Mouse (Mus musculus): ENCODE measurements around the gene Slc25a4.
"Not testable (repeated sequence)": the region's sequence is repeated elsewhere in the genome, so short reads cannot be mapped to it uniquely, and the experiment has no call there.

Slc25a4 gene

GRCm38 (mm10) chr8:46210404-46211315 lies at the start of gene Slc25a4:
Slc25a4 (minus strand) TSS chr8:46211284.
- peak; percentile 99 for DNase-seq (ENCODE audit: low spot score)

- DNase-seq (ENCODE audit: low spot score) = no peak
These were observed 47.0 kb upstream of the Slc25a4 start for GRCm38 (mm10) chr8:46257921-46258682.

- DNase-seq (ENCODE audit: low spot score) = no peak
These were observed 41.4 kb upstream of the Slc25a4 start for GRCm38 (mm10) chr8:46252456-46252855.

GRCm38 (mm10) chr8:46251561-46251960 lies 40.5 kb upstream of the Slc25a4 start:
- no peak for DNase-seq (ENCODE audit: low spot score)

- no peak for DNase-seq (ENCODE audit: low spot score)
These were observed 35.3 kb upstream of the Slc25a4 start for GRCm38 (mm10) chr8:46246346-46246745.

- DNase-seq (ENCODE audit: low spot score) = no peak
These were observed 31.9 kb upstream of the Slc25a4 start for GRCm38 (mm10) chr8:46242946-46243345.

- peak; percentile 49 for DNase-seq (ENCODE audit: low spot score)
These were observed 30.7 kb upstream of the Slc25a4 start for GRCm38 (mm10) chr8:46241568-46242374.

- no peak for DNase-seq (ENCODE audit: low spot score)
These were observed 25.5 kb upstream of the Slc25a4 start for GRCm38 (mm10) chr8:46236441-46237223.

GRCm38 (mm10) chr8:46234736-46235135 lies 23.7 kb upstream of the Slc25a4 start:
- no peak for DNase-seq (ENCODE audit: low spot score)

- no peak for DNase-seq (ENCODE audit: low spot score)
These were observed 21.7 kb upstream of the Slc25a4 start for GRCm38 (mm10) chr8:46232798-46233197.

- not testable (repeated sequence) for DNase-seq (ENCODE audit: low spot score)
These were observed 20.9 kb upstream of the Slc25a4 start for GRCm38 (mm10) chr8:46231968-46232367.

- DNase-seq (ENCODE audit: low spot score) = no peak
These were observed 15.5 kb upstream of the Slc25a4 start for GRCm38 (mm10) chr8:46226622-46227021.

- no peak for DNase-seq (ENCODE audit: low spot score)
These were observed 14.4 kb upstream of the Slc25a4 start for GRCm38 (mm10) chr8:46225501-46225900.

GRCm38 (mm10) chr8:46220566-46220965 lies 9.5 kb upstream of the Slc25a4 start:
- no peak for DNase-seq (ENCODE audit: low spot score)

GRCm38 (mm10) chr8:46216838-46217237 lies 5.8 kb upstream of the Slc25a4 start:
- no peak for DNase-seq (ENCODE audit: low spot score)

- no peak for DNase-seq (ENCODE audit: low spot score)
These were observed 2.9 kb upstream of the Slc25a4 start for GRCm38 (mm10) chr8:46213971-46214480.

- DNase-seq (ENCODE audit: low spot score) = no peak
These were observed 1.1 kb upstream of the Slc25a4 start for GRCm38 (mm10) chr8:46212194-46212593.

- no peak for DNase-seq (ENCODE audit: low spot score)
These were observed 557 bp upstream of the Slc25a4 start for GRCm38 (mm10) chr8:46211611-46212071.

GRCm38 (mm10) chr8:46209057-46209456 lies 2.0 kb downstream of the Slc25a4 start:
- no peak for DNase-seq (ENCODE audit: low spot score)

GRCm38 (mm10) chr8:46208354-46208753 lies 2.7 kb downstream of the Slc25a4 start:
- DNase-seq (ENCODE audit: low spot score) = no peak

GRCm38 (mm10) chr8:46206107-46206506 lies 5.0 kb downstream of the Slc25a4 start:
- no peak for DNase-seq (ENCODE audit: low spot score)

Data from ovary, postnatal 10 days (tissue).